Comparison of ENCODE assay signal across 25 mouse cellular contexts in the genomic region with DNA sequence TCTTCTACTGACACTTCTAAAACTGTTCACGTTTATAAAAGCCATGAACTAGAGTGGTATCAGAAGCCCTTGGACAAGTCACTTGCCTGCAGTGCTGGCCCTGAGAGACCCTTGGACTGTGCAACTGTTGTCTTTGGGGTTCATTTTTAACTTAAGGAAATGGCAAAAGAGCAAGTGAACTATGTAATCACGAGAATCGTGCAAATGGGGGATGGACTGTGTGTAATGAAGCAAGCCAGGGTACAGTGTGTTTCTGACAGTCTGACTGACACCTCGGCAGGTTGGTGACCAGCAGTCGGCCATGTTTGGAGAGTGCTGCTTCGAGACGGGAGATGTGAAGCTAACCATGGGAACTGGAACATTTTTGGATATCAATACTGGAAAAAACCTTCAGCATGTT. TPM values are rescaled to one million over a fixed set of nuclear protein-coding genes. Genes with fewer than 3 reads are reported as not detected.
DNase-seq lines count a peak whose midpoint lies in the region; ATAC-seq and TF ChIP-seq lines count a peak whose summit lies in the region.
"Had no signal": no experiment of that assay in that cellular context is flagged by ENCODE, and none has a peak within 500 bp of the region (broad histone marks: within the 10 kb centered on the region; RNA-seq: fewer than 3 reads in every experiment).

No protein-coding gene starts in this region.

- H3K4me1 ChIP-seq in kidney, adult 2 months (ENCODE audit: control insufficient read depth, insufficient read depth, low read length) = no peaks in the 10 kb centered on the region
- H3K4me1 ChIP-seq in kidney, embryonic 15.5 days = no peaks in the 10 kb centered on the region
- H3K4me1 ChIP-seq in intestine, embryonic 15.5 days (replicated peaks) = no peaks in the 10 kb centered on the region
- H3K4me1 ChIP-seq: embryonic facial prominence, embryonic 10.5 days; embryonic facial prominence, embryonic 13.5 days; forebrain, embryonic 12.5 days; forebrain, embryonic 15.5 days; heart, embryonic 10.5 days; hindbrain, embryonic 12.5 days; hindbrain, embryonic 15.5 days had no signal

- peak; percentile 72 for DNase-seq in kidney, adult 2 months
- peak; percentile 45 for DNase-seq in kidney, postnatal 14 days
- peak; percentile 25 to 71 for DNase-seq in kidney, postnatal 25 days
- DNase-seq in frontal cortex, postnatal 36 days (ENCODE audit: low spot score in 2 of 2) = no peak
- DNase-seq: adrenal gland, adult 8-10 months; adrenal gland, postnatal 25 days; cerebellum, adult 11-12 months; cerebellum, adult 8-10 months; cerebellum, postnatal 10 days; cerebellum, postnatal 36 days; embryo, embryonic 11 days; gastrocnemius, postnatal 10 days; gastrocnemius, postnatal 36 days; heart, adult 2 months had no signal

- H3K9ac ChIP-seq in kidney, embryonic 15.5 days = no peak overlapping the region
- H3K9ac ChIP-seq in intestine, embryonic 15.5 days = no peak overlapping the region
- H3K9ac ChIP-seq: embryonic facial prominence, embryonic 13.5 days; forebrain, embryonic 12.5 days; forebrain, embryonic 15.5 days; hindbrain, embryonic 12.5 days; hindbrain, embryonic 15.5 days had no signal

- ATAC-seq in kidney, embryonic 15.5 days (replicated peaks; ENCODE audit: low FRiP score) = no peak
- ATAC-seq in intestine, embryonic 15.5 days = no peak
- ATAC-seq: activated CD4-positive, CD25-positive, alpha-beta regulatory T cell, adult 4 months; forebrain, embryonic 15.5 days had no signal

- no peak overlapping the region for H3K27ac ChIP-seq in kidney, adult 2 months (ENCODE audit: insufficient read depth, low read depth, low read length)
- no peak overlapping the region for H3K27ac ChIP-seq in kidney, embryonic 15.5 days
- no peak overlapping the region for H3K27ac ChIP-seq in intestine, embryonic 15.5 days
- H3K27ac ChIP-seq: embryonic facial prominence, embryonic 10.5 days; embryonic facial prominence, embryonic 13.5 days; forebrain, embryonic 12.5 days; forebrain, embryonic 15.5 days; heart, adult 2 months; heart, embryonic 10.5 days; hindbrain, embryonic 12.5 days; hindbrain, embryonic 15.5 days had no signal

- no peak overlapping the region for H3K4me3 ChIP-seq in kidney, adult 2 months (ENCODE audit: insufficient read depth, low read depth, low read length)
- H3K4me3 ChIP-seq in kidney, embryonic 15.5 days (replicated peaks) = no peak overlapping the region
- H3K4me3 ChIP-seq in intestine, embryonic 15.5 days (replicated peaks) = no peak overlapping the region
- H3K4me3 ChIP-seq: embryonic facial prominence, embryonic 10.5 days; embryonic facial prominence, embryonic 13.5 days; erythroblast, embryonic 14.5 days; forebrain, embryonic 12.5 days; forebrain, embryonic 15.5 days; heart, adult 2 months; heart, embryonic 10.5 days; hindbrain, embryonic 12.5 days; hindbrain, embryonic 15.5 days had no signal

- H3K4me2 ChIP-seq in kidney, embryonic 15.5 days = no peak overlapping the region
- no peak overlapping the region for H3K4me2 ChIP-seq in intestine, embryonic 15.5 days (replicated peaks)
- H3K4me2 ChIP-seq: embryonic facial prominence, embryonic 13.5 days; forebrain, embryonic 12.5 days; forebrain, embryonic 15.5 days; hindbrain, embryonic 12.5 days; hindbrain, embryonic 15.5 days had no signal

- no peak for TF ChIP-seq CTCF in kidney, adult 2 months (conservative IDR thresholded peaks at IDR 0.05; ENCODE audit: insufficient read depth, insufficient read length, low read depth, low read length)

- WGBS in kidney, adult 2 months = 77% methylated on average over 7 of the region's 7 CpGs
- 91% methylated on average over 7 of the region's 7 CpGs for WGBS in kidney, embryonic 15.5 days
- 88% methylated on average over 7 of the region's 7 CpGs for WGBS in intestine, embryonic 15.5 days

- no peak for TF ChIP-seq POLR2A in kidney, adult 2 months (IDR thresholded peaks at IDR 0.05; ENCODE audit: low read depth, low read length)

- no peaks in the 10 kb centered on the region for H3K27me3 ChIP-seq in kidney, adult 2 months (replicated peaks; ENCODE audit: control insufficient read depth, insufficient read depth, low read length)
- H3K27me3 ChIP-seq in kidney, embryonic 15.5 days = no peaks in the 10 kb centered on the region
- H3K27me3 ChIP-seq in intestine, embryonic 15.5 days (replicated peaks) = no peaks in the 10 kb centered on the region
- H3K27me3 ChIP-seq: embryonic facial prominence, embryonic 13.5 days; forebrain, embryonic 12.5 days; forebrain, embryonic 15.5 days; hindbrain, embryonic 12.5 days; hindbrain, embryonic 15.5 days had no signal

- no peaks in the 10 kb centered on the region for H3K9me3 ChIP-seq in kidney, embryonic 15.5 days (replicated peaks)
- no peaks in the 10 kb centered on the region for H3K9me3 ChIP-seq in intestine, embryonic 15.5 days
- H3K9me3 ChIP-seq: embryonic facial prominence, embryonic 10.5 days; embryonic facial prominence, embryonic 13.5 days; forebrain, embryonic 12.5 days; forebrain, embryonic 15.5 days; heart, embryonic 10.5 days; hindbrain, embryonic 12.5 days; hindbrain, embryonic 15.5 days had no signal

- H3K36me3 ChIP-seq in kidney, adult 2 months (ENCODE audit: control insufficient read depth, insufficient read depth, low read length) = peaks cover 2% of the 10 kb centered on the region; the same call in 1 of the 2 replicates
- peaks cover 29% of the 10 kb centered on the region for H3K36me3 ChIP-seq in kidney, embryonic 15.5 days
- no peaks in the 10 kb centered on the region for H3K36me3 ChIP-seq in intestine, embryonic 15.5 days
- H3K36me3 ChIP-seq: forebrain, embryonic 12.5 days; forebrain, embryonic 15.5 days; hindbrain, embryonic 12.5 days had no signal

RNA-seq across cellular contexts. Expression of gene Gk5, which starts 33.6 kb away (rescaled TPM):
- polyA plus RNA-seq in kidney, adult 2 months (2012; rRNA removed) = 6.7 and 6.9 TPM in 2 replicates
- polyA plus RNA-seq in kidney, embryonic 15.5 days (2015; fragmentation: Nextera tagmentation; extraction: Ambion mirVana) = 5.5 and 5.7 TPM in 2 replicates
- 4.4 and 4.9 TPM in 2 replicates for polyA plus RNA-seq in intestine, embryonic 15.5 days (2015; fragmentation: Nextera tagmentation; extraction: Ambion mirVana)
- polyA plus RNA-seq: erythroblast, embryonic 14.5 days had no signal

RNA-seq across cellular contexts. Expression of gene Tfdp2, which starts 43.3 kb away (rescaled TPM):
- polyA plus RNA-seq in kidney, adult 2 months (2012; rRNA removed) = 14.7 and 16.9 TPM in 2 replicates
- 45.4 and 48.9 TPM in 2 replicates for polyA plus RNA-seq in kidney, embryonic 15.5 days (2015; fragmentation: Nextera tagmentation; extraction: Ambion mirVana)
- 34.8 and 39.2 TPM in 2 replicates for polyA plus RNA-seq in intestine, embryonic 15.5 days (2015; fragmentation: Nextera tagmentation; extraction: Ambion mirVana)

Comparison
In these comparisons a context has a peak if more than half of its experiments do, and no peak if none do; other contexts are left out.
1. DNase-seq: peak in kidney, adult 2 months (single experiment), kidney, postnatal 14 days (single experiment) and kidney, postnatal 25 days (2 of 2); none in frontal cortex, postnatal 36 days (0 of 2).